Mouse (Mus musculus) heart, embryonic 10.5 days (tissue): ENCODE results near the gene Mta3. TPM values are rescaled to one million over a fixed set of nuclear protein-coding genes. Genes with fewer than 3 reads are reported as not detected.

Source experiments
- DNase-seq: peaks from one replicate; pipeline ENCODE4 v3.0.0-alpha.2; 2017; ENCODE audit warnings: low spot score
- H3K27ac ChIP-seq: fragments of 300-500 bp; sonication (generic); 2 replicates; pipeline ENCODE4 v1.5.1; 2016; ENCODE audit warnings: mild to moderate bottlenecking
- H3K27me3 ChIP-seq: fragments of 300-500 bp; sonication (generic); 2 replicates; pipeline ENCODE4 v1.6.1; 2016; ENCODE audit warnings: mild to moderate bottlenecking; ENCODE audit not compliant: poor library complexity, insufficient read depth, severe bottlenecking
- H3K36me3 ChIP-seq: fragments of 300-500 bp; sonication (generic); 2 replicates; pipeline ENCODE4 v1.6.1; 2016; ENCODE audit warnings: mild to moderate bottlenecking, moderate library complexity
- H3K4me1 ChIP-seq: fragments of 300-500 bp; sonication (generic); 2 replicates; pipeline ENCODE4 v1.6.1; 2016; ENCODE audit warnings: mild to moderate bottlenecking
- H3K4me3 ChIP-seq: fragments of 300-500 bp; sonication (generic); 2 replicates; pipeline ENCODE4 v1.5.1; 2016; ENCODE audit warnings: mild to moderate bottlenecking, moderate library complexity
- H3K9me3 ChIP-seq: fragments of 300-500 bp; sonication (generic); 2 replicates; pipeline ENCODE4 v1.6.1; 2016; ENCODE audit warnings: mild to moderate bottlenecking, moderate library complexity
- WGBS: fragments of 180-500 bp; shearing (Covaris S2); methylation state at CpG from one replicate; pipeline ENCODE4 v1.1.7; 2016; 5-methylcytosine and 5-hydroxymethylcytosine counted together
- polyA plus RNA-seq: library from polyadenylated mRNA; unstranded; fragments of >200 nt; fragmentation: Nextera tagmentation; extraction: Ambion mirVana; gene quantifications from 2 replicates; pipeline ENCODE4 v1.2.1, GENCODE M21; 2016

The Mta3 gene
- polyA plus RNA-seq, 1 experiment from 2014 or later: 50.5 TPM

GRCm38 (mm10) chr17:83865366-83865765, 159.4 kb downstream of the Mta3 start:
- no peak for DNase-seq
- Histone ChIP-seq H3K4me1 (peaks cover 9% of the 10 kb centered on the region; the same call in 1 of the 2 replicates), H3K4me3 (no peak overlapping the region), H3K27ac (no peak overlapping the region), H3K36me3 (no peaks in the 10 kb centered on the region), H3K27me3 (peaks cover 15% of the 10 kb centered on the region), H3K9me3 (no peaks in the 10 kb centered on the region)
- WGBS: 66% methylated on average over 7 of the region's 7 CpGs

- 18% methylated on average over 10 of the region's 10 CpGs for WGBS
- H3K27ac ChIP-seq: no peak overlapping the region
- no peaks in the 10 kb centered on the region for H3K9me3 ChIP-seq
- no peaks in the 10 kb centered on the region for H3K36me3 ChIP-seq
- peaks cover 15% of the 10 kb centered on the region for H3K27me3 ChIP-seq
- H3K4me1 ChIP-seq: peaks cover 9% of the 10 kb centered on the region; the same call in 1 of the 2 replicates
- no peak for DNase-seq
- no peak overlapping the region for H3K4me3 ChIP-seq
Observed at GRCm38 (mm10) chr17:83866582-83866981, 160.6 kb downstream of the Mta3 start.

- Histone ChIP-seq H3K27ac (no peak overlapping the region), H3K9me3 (no peaks in the 10 kb centered on the region), H3K4me3 (no peak overlapping the region), H3K4me1 (no peaks in the 10 kb centered on the region), H3K27me3 (0 out of 2 replicates have a peak, but pooled peaks cover 4% of the 10 kb centered on the region), H3K36me3 (no peaks in the 10 kb centered on the region)
- 92% methylated on average over 4 of the region's 4 CpGs for WGBS
- DNase-seq: no peak
Observed at GRCm38 (mm10) chr17:83870385-83870784, 164.4 kb downstream of the Mta3 start.

Other genes with a start within 250 kb of the Mta3 start
- 173 and 177 TPM in 2 replicates for gene Cox7a2l, start 188.8 kb upstream of the Mta3 start, polyA plus RNA-seq
- not detected in 2 replicates for gene Kcng3, start 74.3 kb upstream of the Mta3 start, polyA plus RNA-seq
- 0.41 and 0.68 TPM in 2 replicates for gene Haao, start 141.8 kb downstream of the Mta3 start, polyA plus RNA-seq